Mouse (Mus musculus): ENCODE results near the gene Cacna1b. TPM values are rescaled to one million over a fixed set of nuclear protein-coding genes. Genes with fewer than 3 reads are reported as not detected.

Gene Cacna1b
- polyA plus RNA-seq, 1 experiment from 2014 or later: 18.4 TPM

DNA sequence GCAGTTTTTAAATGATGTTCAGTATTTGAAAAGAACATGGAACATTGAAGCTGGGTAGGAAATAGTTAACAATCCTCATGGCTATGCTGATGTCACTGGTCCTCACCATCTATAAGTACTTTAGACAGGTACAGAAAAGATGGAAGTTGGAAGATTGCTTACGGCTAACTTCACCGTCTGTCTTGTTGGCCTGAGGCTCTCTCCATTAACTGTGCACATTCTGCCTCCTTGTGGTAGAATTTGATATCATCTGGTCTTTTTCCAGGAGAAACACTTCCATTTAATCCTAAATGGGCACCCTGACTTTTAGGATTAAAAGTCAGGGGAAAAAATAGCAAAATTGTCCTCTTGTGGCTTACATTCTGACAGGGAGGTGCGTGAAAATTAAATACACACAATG is 194.4 kb downstream of the Cacna1b start:
- Histone ChIP-seq H3K4me1 (no peaks in the 10 kb centered on the region), H3K9ac (no peak overlapping the region), H3K4me2 (no peak overlapping the region), H3K27ac (no peak overlapping the region), H3K27me3 (replicated peaks) (no peaks in the 10 kb centered on the region), H3K9me3 (no peaks in the 10 kb centered on the region), H3K36me3 (replicated peaks) (no peaks in the 10 kb centered on the region), H3K4me3 (no peak overlapping the region)
- 7% methylated on average over 3 of the region's 3 CpGs for WGBS
- ATAC-seq (replicated peaks): peak; percentile 79

DNA sequence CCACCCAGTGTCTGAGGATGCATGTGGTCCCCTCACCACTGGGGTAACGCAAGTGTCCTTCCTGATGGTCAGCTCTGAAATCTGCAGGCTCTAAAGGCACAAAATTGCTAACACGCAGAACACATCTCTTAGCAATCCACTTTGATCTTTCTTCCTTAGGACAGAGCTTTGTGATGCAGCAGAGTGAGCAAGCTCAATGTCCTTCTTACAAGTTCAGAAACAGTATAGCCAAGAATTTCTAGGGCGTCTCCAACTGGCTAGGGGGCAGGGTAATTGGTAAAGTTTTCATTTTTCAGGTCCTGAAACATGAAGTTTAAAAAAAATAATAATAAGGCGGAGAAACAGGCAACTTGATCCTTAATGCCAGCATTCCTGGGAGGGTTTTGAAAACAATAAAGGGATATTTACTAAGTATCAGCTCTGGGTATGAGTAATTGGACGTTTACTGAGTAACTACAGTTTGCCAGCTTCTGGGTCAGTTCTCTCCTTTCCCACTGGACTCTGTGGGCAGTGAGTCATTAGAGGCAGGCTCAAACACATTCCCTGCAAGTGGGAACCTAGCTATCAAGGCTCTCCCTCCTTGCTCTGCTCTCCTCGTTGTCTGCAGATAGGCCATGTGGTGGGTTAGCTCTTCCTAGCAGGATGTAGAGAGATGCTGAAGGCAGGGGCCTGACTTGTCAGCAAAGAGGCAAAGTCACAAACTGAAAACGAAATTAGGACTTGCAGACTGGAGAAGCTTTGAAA is 200.2 kb downstream of the Cacna1b start:
- H3K27me3 ChIP-seq (replicated peaks): no peaks in the 10 kb centered on the region
- no peak overlapping the region for H3K27ac ChIP-seq
- H3K9ac ChIP-seq: no peak overlapping the region
- H3K4me1 ChIP-seq: no peaks in the 10 kb centered on the region
- no peaks in the 10 kb centered on the region for H3K9me3 ChIP-seq
- no peak for ATAC-seq (replicated peaks)
- WGBS: 67% methylated on average over 7 of the region's 7 CpGs
- H3K4me3 ChIP-seq: no peak overlapping the region
- H3K4me2 ChIP-seq: no peak overlapping the region
- H3K36me3 ChIP-seq (replicated peaks): no peaks in the 10 kb centered on the region

DNA sequence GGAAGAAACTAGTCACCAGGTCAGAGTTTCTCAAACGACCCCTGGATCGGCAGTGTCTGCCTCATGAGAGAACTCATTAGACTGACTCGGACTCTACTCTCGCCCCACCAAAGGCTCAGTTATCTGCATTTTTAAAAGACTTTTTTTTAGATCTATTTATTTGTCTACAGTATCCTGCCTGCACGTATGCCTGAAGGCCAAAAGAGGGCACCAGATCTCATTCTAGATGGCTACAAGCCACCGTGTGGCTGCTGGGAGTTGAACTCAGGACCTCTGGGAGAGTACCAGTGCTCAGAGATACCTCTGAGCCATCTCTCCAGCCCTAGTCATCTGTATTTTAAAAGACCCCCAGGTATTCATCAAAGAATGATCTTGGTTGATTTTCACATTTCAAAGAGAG is 201.0 kb downstream of the Cacna1b start:
- Histone ChIP-seq H3K9me3 (no peaks in the 10 kb centered on the region), H3K27ac (no peak overlapping the region), H3K27me3 (replicated peaks) (no peaks in the 10 kb centered on the region), H3K36me3 (replicated peaks) (no peaks in the 10 kb centered on the region), H3K9ac (no peak overlapping the region), H3K4me2 (no peak overlapping the region), H3K4me3 (no peak overlapping the region), H3K4me1 (no peaks in the 10 kb centered on the region)
- 84% methylated on average over 6 of the region's 6 CpGs for WGBS
- ATAC-seq (replicated peaks): no peak

DNA sequence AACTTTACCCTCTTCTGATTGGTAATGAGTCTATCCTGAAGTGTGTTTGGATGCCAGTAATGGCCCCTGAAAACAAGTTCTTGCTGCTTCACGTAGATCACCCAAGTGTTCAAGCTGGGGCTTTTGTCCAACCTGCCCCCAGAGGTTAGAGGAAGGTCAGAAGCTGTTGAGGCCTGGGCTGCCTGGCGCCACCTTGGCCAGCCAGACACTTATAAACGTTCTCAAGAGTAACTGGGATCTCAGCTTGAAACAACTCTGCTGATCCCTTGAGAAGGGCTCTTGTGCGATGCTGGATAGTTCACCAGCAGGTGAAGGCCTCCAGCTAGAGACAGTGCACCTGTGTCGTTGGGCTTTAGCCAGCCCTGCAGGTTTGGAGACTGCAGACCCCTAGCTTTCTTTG is 202.8 kb downstream of the Cacna1b start:
- Histone ChIP-seq H3K36me3 (replicated peaks) (no peaks in the 10 kb centered on the region), H3K27ac (no peak overlapping the region), H3K9ac (no peak overlapping the region), H3K4me2 (no peak overlapping the region), H3K9me3 (no peaks in the 10 kb centered on the region), H3K4me1 (no peaks in the 10 kb centered on the region), H3K4me3 (no peak overlapping the region), H3K27me3 (replicated peaks) (no peaks in the 10 kb centered on the region)
- no peak for ATAC-seq (replicated peaks)
- WGBS: 81% methylated on average over 5 of the region's 5 CpGs

DNA sequence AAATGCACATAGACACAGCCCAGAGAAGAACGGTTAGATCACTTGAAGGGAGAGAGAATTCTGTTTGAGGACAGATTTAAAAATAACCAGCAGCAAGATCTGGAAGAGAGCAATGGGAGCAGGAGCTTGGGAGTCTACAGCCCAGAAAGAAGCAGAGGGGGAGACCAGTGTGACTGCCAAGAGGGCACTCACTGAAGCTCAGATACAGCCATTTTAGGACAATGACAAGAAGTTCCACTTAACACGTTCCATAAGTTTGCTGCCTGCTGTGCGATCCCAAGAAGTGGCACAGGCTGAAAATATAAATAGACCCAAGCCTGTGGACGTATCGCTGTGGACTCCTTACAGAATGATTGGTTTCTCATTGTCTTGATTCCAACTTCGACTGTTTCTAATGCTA is 206.6 kb downstream of the Cacna1b start:
- no peak overlapping the region for H3K4me3 ChIP-seq
- WGBS: 79% methylated on average over 6 of the region's 6 CpGs
- no peaks in the 10 kb centered on the region for H3K36me3 ChIP-seq (replicated peaks)
- ATAC-seq (replicated peaks): no peak
- H3K9me3 ChIP-seq: no peaks in the 10 kb centered on the region
- H3K4me1 ChIP-seq: no peaks in the 10 kb centered on the region
- no peak overlapping the region for H3K9ac ChIP-seq
- no peak overlapping the region for H3K27ac ChIP-seq
- H3K27me3 ChIP-seq (replicated peaks): no peaks in the 10 kb centered on the region
- no peak overlapping the region for H3K4me2 ChIP-seq

DNA sequence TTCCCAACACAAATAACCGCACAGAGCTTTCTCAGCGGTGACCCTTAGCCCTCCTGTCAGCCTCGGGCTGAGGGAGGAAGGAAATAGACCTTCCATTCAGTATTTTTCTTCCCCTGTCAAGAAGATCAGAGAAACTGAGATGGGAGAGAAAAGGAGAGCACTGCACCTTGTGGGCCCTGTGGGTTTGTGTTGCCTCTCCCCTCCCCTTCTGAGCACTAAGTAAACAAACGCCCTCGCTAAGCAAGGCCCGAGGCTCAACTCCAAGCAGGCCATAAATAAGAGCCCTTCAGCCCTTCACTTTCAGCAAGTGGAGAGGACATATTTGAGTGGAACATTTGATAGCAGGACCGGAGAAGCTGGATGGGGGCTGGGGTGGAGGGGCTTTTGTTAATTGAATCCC is 209.0 kb downstream of the Cacna1b start:
- no peak for ATAC-seq (replicated peaks)
- no peaks in the 10 kb centered on the region for H3K9me3 ChIP-seq
- no peaks in the 10 kb centered on the region for H3K4me1 ChIP-seq
- H3K36me3 ChIP-seq (replicated peaks): no peaks in the 10 kb centered on the region
- H3K4me2 ChIP-seq: no peak overlapping the region
- no peaks in the 10 kb centered on the region for H3K27me3 ChIP-seq (replicated peaks)
- H3K9ac ChIP-seq: no peak overlapping the region
- no peak overlapping the region for H3K4me3 ChIP-seq
- H3K27ac ChIP-seq: no peak overlapping the region
- 52% methylated on average over 7 of the region's 7 CpGs for WGBS

Other genes with a start within 250 kb of the Cacna1b start
- 108 and 117 TPM in 2 replicates for gene Ehmt1, start 156.5 kb upstream of the Cacna1b start, polyA plus RNA-seq (2015; fragmentation: Nextera tagmentation; extraction: Ambion mirVana)
- 33.5 and 35.7 TPM in 2 replicates for gene Arrdc1, start 172.1 kb upstream of the Cacna1b start, polyA plus RNA-seq (2015; fragmentation: Nextera tagmentation; extraction: Ambion mirVana)
- 24.3 and 25.3 TPM in 2 replicates for gene Zmynd19, start 186.6 kb upstream of the Cacna1b start, polyA plus RNA-seq (2015; fragmentation: Nextera tagmentation; extraction: Ambion mirVana)
- gene Dph7, start 199.2 kb upstream of the Cacna1b start, polyA plus RNA-seq (2015; fragmentation: Nextera tagmentation; extraction: Ambion mirVana): 37.7 and 44.8 TPM in 2 replicates
- gene Mrpl41, start 211.9 kb upstream of the Cacna1b start, polyA plus RNA-seq (2015; fragmentation: Nextera tagmentation; extraction: Ambion mirVana): 139 and 148 TPM in 2 replicates
- 3.3 and 4.5 TPM in 2 replicates for gene Pnpla7, start 212.9 kb upstream of the Cacna1b start, polyA plus RNA-seq (2015; fragmentation: Nextera tagmentation; extraction: Ambion mirVana)

Data from midbrain, embryonic 15.5 days (tissue).